Mouse (Mus musculus): ENCODE results near the gene Gm36176. TPM values are rescaled to one million over a fixed set of nuclear protein-coding genes. Genes with fewer than 3 reads are reported as not detected.
A peak's percentile ranks its signal among the peaks of the same experiment; 100 is the strongest.
"Not testable (repeated sequence)": the region's sequence is repeated elsewhere in the genome, so short reads cannot be mapped to it uniquely, and the experiment has no call there.

The Gm36176 gene
- not detected in 2 replicates for polyA plus RNA-seq (2016; fragmentation: Nextera tagmentation; extraction: Ambion mirVana)

DNA sequence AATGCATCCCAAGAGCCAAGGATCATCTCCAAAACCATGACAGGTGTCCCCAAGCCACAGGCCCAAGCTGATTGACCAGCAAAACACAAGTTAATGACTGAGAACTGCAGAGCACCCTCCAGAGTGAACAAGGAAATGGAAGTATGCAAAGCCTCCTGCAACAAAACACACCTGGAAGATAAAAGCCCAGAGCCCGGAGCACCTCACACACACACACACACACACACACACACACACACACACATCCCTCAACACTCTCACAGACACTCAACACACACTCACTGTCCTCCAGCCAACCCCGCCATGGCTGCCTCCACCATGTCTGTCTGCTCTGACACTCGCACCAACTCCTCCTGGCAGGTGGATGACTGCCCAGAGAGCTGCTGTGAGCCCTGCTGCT is at the start of gene Gm36176:
Gene Gm36176, plus strand, starts transcription at position 301 of the 400 bp plus-strand sequence.
- H3K4me3 ChIP-seq = no peak within 1 kb of the TSS
- no peak within 1 kb of the TSS for H3K27ac ChIP-seq
- WGBS = 59% methylated on average over 3 of the region's 3 CpGs
- no peaks in the 10 kb centered on the region for H3K4me1 ChIP-seq
- H3K27me3 ChIP-seq (ENCODE audit: insufficient read depth, poor library complexity, severe bottlenecking) = no peaks in the 10 kb centered on the region
- no peak for DNase-seq (ENCODE audit: low spot score)
- H3K36me3 ChIP-seq = no peaks in the 10 kb centered on the region
- 0 out of 2 replicates have a peak, but pooled peaks cover 4% of the 10 kb centered on the region for H3K9me3 ChIP-seq

- Histone ChIP-seq H3K4me3 (no peak overlapping the region), H3K4me1 (peaks cover 26% of the 10 kb centered on the region), H3K9me3 (no peaks in the 10 kb centered on the region), H3K36me3 (no peaks in the 10 kb centered on the region), H3K27ac (peak overlapping the region; percentile 31; the same call in 1 of the 2 replicates), H3K27me3 (ENCODE audit: insufficient read depth, poor library complexity, severe bottlenecking) (no peaks in the 10 kb centered on the region)
- DNase-seq (ENCODE audit: low spot score) = no peak
- 12% methylated on average over 3 of the region's 3 CpGs for WGBS
Measured at GRCm38 (mm10) chr10:77797677-77798076, 48.9 kb upstream of the Gm36176 start.

GRCm38 (mm10) chr10:77798164-77798920 is 48.3 kb upstream of the Gm36176 start:
- not testable (repeated sequence) for H3K36me3 ChIP-seq; DNase-seq (ENCODE audit: low spot score); H3K27me3 ChIP-seq (ENCODE audit: insufficient read depth, poor library complexity, severe bottlenecking); H3K9me3 ChIP-seq; H3K4me3 ChIP-seq
- WGBS = 27% methylated on average over 3 of the region's 3 CpGs
- H3K4me1 ChIP-seq = peaks cover 26% of the 10 kb centered on the region
- H3K27ac ChIP-seq = peak overlapping the region; percentile 31; the same call in 1 of the 2 replicates

- H3K27me3 ChIP-seq (ENCODE audit: insufficient read depth, poor library complexity, severe bottlenecking) = no peaks in the 10 kb centered on the region
- H3K36me3 ChIP-seq = no peaks in the 10 kb centered on the region
- WGBS = 58% methylated on average over 8 of the region's 8 CpGs
- DNase-seq (ENCODE audit: low spot score) = no peak
- no peak within 1 kb of the TSS for H3K4me3 ChIP-seq
- H3K27ac ChIP-seq = peak within 1 kb of the TSS; percentile 31; the same call in 1 of the 2 replicates
- H3K9me3 ChIP-seq = no peaks in the 10 kb centered on the region
- peaks cover 26% of the 10 kb centered on the region for H3K4me1 ChIP-seq
Measured at GRCm38 (mm10) chr10:77798921-77799508, 47.6 kb upstream of the Gm36176 start, which contains the start of gene Gm19668. Gene Gm19668, minus strand, starts transcription at chr10:77799133.

DNA sequence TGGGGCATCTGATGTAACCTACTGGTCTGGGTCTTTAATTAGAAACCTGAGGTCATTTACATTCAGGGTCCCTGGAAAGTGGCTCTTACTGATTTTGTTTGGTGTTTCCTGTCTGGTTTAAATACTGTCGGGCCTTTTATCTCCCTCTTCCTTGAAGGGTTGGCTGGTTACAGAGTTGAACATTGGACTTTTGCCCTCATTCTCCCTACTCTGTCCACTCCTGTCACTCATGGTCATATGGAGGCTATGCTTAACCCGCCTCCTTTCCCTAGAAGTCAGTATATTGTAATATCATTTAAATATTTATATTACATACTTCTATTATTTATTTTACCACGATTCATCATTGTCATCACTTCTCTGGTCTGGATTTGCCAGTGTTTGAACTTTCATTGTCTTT is 42.5 kb upstream of the Gm36176 start:
- H3K4me3 ChIP-seq = no peak overlapping the region
- H3K9me3 ChIP-seq = 0 out of 2 replicates have a peak, but pooled peaks cover 2% of the 10 kb centered on the region
- no peak for DNase-seq (ENCODE audit: low spot score)
- 70% methylated on average over 3 of the region's 3 CpGs for WGBS
- no peak overlapping the region for H3K27ac ChIP-seq
- H3K36me3 ChIP-seq = no peaks in the 10 kb centered on the region
- H3K27me3 ChIP-seq (ENCODE audit: insufficient read depth, poor library complexity, severe bottlenecking) = no peaks in the 10 kb centered on the region
- H3K4me1 ChIP-seq = peaks cover 4% of the 10 kb centered on the region

DNA sequence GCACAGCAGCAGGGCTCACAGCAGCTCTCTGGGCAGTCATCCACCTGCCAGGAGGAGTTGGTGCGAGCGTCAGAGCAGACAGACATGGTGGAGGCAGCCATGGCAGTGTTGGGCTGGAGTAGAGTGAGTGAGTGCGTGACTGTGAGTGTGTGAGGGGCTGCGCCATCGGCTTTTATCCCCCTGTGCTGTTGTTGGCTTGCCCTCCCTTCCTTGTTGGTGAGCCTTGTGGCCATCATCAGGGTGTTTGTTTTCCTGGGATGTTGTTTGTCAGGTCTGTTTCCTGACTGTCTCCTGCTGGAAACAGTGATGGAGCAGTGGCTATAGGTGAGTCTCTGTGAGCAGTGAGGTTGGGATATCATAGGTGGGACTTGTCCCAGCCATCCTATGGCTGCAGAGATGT is 34.9 kb upstream of the Gm36176 start, which contains the start of gene Gm9507:
Gene Gm9507, minus strand, starts transcription at position 101 of the 400 bp plus-strand sequence.
- Histone ChIP-seq H3K4me3 (no peak within 1 kb of the TSS), H3K27me3 (ENCODE audit: insufficient read depth, poor library complexity, severe bottlenecking) (no peaks in the 10 kb centered on the region), H3K9me3 (0 out of 2 replicates have a peak, but pooled peaks cover 2% of the 10 kb centered on the region), H3K36me3 (no peaks in the 10 kb centered on the region), H3K4me1 (no peaks in the 10 kb centered on the region), H3K27ac (no peak within 1 kb of the TSS)
- WGBS = 74% methylated on average over 5 of the region's 5 CpGs
- DNase-seq (ENCODE audit: low spot score) = no peak

DNA sequence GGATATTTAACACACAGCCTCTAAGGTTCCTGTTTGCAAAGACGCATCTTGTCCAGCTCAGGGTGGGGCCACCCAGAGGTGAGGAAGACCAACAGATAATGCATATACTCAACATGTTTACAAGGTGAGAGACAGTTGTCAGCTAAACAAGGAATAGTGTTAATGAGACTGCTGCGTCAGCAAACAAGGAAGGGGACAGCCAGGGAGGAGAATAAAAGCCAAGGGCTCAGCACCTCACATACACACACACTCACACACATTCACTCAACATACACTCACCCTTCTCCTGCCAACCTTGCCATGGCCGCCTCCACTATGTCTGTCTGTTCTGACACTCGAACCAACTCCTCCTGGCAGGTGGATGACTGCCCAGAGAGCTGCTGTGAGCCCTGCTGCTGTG is 32.2 kb upstream of the Gm36176 start, which contains the start of gene Gm2696:
Gene Gm2696, plus strand, starts transcription at position 301 of the 400 bp plus-strand sequence.
- no peaks in the 10 kb centered on the region for H3K4me1 ChIP-seq
- WGBS = 39% methylated on average over 4 of the region's 4 CpGs
- no peaks in the 10 kb centered on the region for H3K36me3 ChIP-seq
- no peak for DNase-seq (ENCODE audit: low spot score)
- no peaks in the 10 kb centered on the region for H3K9me3 ChIP-seq
- H3K27ac ChIP-seq = no peak within 1 kb of the TSS
- H3K4me3 ChIP-seq = no peak within 1 kb of the TSS
- H3K27me3 ChIP-seq (ENCODE audit: insufficient read depth, poor library complexity, severe bottlenecking) = no peaks in the 10 kb centered on the region

GRCm38 (mm10) chr10:77815514-77815913 is 31.1 kb upstream of the Gm36176 start:
- DNase-seq (ENCODE audit: low spot score) = no peak
- H3K36me3 ChIP-seq = no peaks in the 10 kb centered on the region
- no peaks in the 10 kb centered on the region for H3K27me3 ChIP-seq (ENCODE audit: insufficient read depth, poor library complexity, severe bottlenecking)
- no peak overlapping the region for H3K4me3 ChIP-seq
- 18% methylated on average over 5 of the region's 5 CpGs for WGBS
- H3K4me1 ChIP-seq = no peaks in the 10 kb centered on the region
- no peaks in the 10 kb centered on the region for H3K9me3 ChIP-seq
- H3K27ac ChIP-seq = no peak overlapping the region

DNA sequence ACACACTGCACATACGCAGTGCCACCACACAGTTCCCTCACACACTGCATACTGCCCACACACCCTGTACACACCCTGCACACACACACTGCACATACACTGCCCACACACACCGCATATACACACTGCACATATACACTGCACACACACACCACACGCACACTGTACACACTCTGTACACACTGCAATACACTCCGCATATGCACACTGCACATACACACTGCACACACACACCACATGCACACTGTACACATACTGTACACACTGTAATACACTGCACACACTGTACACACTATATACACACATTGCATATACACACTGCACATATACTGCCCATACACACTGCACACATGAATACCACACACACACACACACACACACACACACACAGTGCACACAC is 28.1 kb upstream of the Gm36176 start:
- Histone ChIP-seq H3K9me3 (no peaks in the 10 kb centered on the region), H3K4me3 (no peak overlapping the region), H3K27ac (no peak overlapping the region), H3K4me1 (no peaks in the 10 kb centered on the region), H3K36me3 (no peaks in the 10 kb centered on the region), H3K27me3 (ENCODE audit: insufficient read depth, poor library complexity, severe bottlenecking) (no peaks in the 10 kb centered on the region)
- WGBS = 92% methylated on average over 4 of the region's 4 CpGs
- no peak for DNase-seq (ENCODE audit: low spot score)

DNA sequence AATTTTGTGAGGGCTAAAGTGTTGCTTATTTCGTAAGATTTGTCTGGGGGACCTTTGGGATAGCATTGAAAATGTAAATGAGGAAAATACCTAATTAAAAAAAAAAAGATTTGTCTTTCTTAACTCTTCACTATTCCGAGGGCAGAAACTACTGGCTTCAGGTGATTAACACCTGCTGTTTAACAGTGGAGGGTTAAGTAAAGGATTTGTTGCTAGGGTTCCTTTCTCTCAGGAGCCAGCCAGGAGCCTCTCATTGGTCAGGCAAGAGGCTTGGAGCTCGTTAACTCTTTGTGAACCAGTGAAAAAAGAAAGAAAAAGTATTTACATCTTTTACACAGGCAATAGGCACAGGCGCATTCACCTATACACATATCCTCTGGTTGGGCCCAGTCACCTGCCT is 27.4 kb upstream of the Gm36176 start:
- Histone ChIP-seq H3K4me1 (no peaks in the 10 kb centered on the region), H3K4me3 (no peak overlapping the region), H3K27ac (no peak overlapping the region), H3K36me3 (no peaks in the 10 kb centered on the region), H3K27me3 (ENCODE audit: insufficient read depth, poor library complexity, severe bottlenecking) (no peaks in the 10 kb centered on the region), H3K9me3 (no peaks in the 10 kb centered on the region)
- no peak for DNase-seq (ENCODE audit: low spot score)
- WGBS = 34% methylated on average over 4 of the region's 4 CpGs

DNA sequence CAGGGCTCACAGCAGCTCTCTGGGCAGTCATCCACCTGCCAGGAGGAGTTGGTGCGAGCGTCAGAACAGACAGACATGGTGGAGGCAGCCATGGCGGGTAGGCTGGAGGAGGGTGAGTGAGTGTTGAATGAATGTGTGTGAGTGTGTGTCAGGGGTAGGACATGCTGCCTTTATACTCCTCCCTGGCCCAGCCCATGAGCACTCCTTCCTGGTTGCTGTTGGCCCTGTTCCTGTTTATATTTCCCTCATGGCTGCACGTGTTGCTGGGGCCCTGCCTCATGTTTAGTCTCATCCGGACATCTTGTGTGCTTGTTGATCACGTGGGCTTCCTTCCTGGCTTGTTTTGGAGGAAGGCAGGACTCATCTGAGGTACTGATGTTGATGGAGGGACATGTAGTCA is 19.7 kb upstream of the Gm36176 start, which contains the start of gene Krtap10-4:
Gene Krtap10-4, minus strand, starts transcription at position 145 of the 400 bp plus-strand sequence.
- no peaks in the 10 kb centered on the region for H3K36me3 ChIP-seq
- no peaks in the 10 kb centered on the region for H3K9me3 ChIP-seq
- no peaks in the 10 kb centered on the region for H3K4me1 ChIP-seq
- 69% methylated on average over 6 of the region's 6 CpGs for WGBS
- no peak within 1 kb of the TSS for H3K27ac ChIP-seq
- H3K4me3 ChIP-seq = no peak within 1 kb of the TSS
- no peak for DNase-seq (ENCODE audit: low spot score)
- H3K27me3 ChIP-seq (ENCODE audit: insufficient read depth, poor library complexity, severe bottlenecking) = no peaks in the 10 kb centered on the region

- 71% methylated on average over 9 of the region's 9 CpGs for WGBS
- Histone ChIP-seq H3K9me3 (no peaks in the 10 kb centered on the region), H3K4me3 (no peak within 1 kb of the TSS), H3K27me3 (ENCODE audit: insufficient read depth, poor library complexity, severe bottlenecking) (no peaks in the 10 kb centered on the region), H3K27ac (no peak within 1 kb of the TSS), H3K36me3 (no peaks in the 10 kb centered on the region), H3K4me1 (no peaks in the 10 kb centered on the region)
- DNase-seq (ENCODE audit: low spot score) = no peak
Measured at GRCm38 (mm10) chr10:77835647-77836046, 11.0 kb upstream of the Gm36176 start, which contains the start of gene Krtap10-10. Gene Krtap10-10, plus strand, starts transcription at chr10:77835947.

DNA sequence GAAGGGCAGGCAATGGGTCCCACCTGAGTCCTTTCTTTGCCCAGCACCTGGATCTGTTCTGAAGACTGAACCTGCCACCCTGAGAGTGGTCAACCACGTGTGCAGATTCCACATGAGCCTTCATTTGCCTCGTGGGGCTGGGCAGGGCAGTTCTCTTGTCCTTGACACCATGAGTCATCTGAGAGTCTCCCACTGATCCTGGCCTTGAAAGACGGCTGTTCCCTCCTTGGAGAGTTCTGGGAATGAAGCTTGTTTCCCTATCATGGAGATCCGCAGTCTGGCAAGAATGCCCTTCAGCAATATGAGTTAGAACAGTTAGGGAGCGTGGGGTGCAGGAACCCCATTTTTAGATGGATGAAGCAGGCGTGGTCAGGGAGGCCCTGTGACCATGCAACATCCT is 7.6 kb upstream of the Gm36176 start:
- no peaks in the 10 kb centered on the region for H3K4me1 ChIP-seq
- H3K36me3 ChIP-seq = no peaks in the 10 kb centered on the region
- H3K27me3 ChIP-seq (ENCODE audit: insufficient read depth, poor library complexity, severe bottlenecking) = no peaks in the 10 kb centered on the region
- 66% methylated on average over 6 of the region's 6 CpGs for WGBS
- H3K9me3 ChIP-seq = 0 out of 2 replicates have a peak, but pooled peaks cover 7% of the 10 kb centered on the region
- no peak overlapping the region for H3K27ac ChIP-seq
- H3K4me3 ChIP-seq = no peak overlapping the region
- no peak for DNase-seq (ENCODE audit: low spot score)
